Mouse (Mus musculus): ENCODE data around the gene 2810021J22Rik.

The 2810021J22Rik gene

DNA sequence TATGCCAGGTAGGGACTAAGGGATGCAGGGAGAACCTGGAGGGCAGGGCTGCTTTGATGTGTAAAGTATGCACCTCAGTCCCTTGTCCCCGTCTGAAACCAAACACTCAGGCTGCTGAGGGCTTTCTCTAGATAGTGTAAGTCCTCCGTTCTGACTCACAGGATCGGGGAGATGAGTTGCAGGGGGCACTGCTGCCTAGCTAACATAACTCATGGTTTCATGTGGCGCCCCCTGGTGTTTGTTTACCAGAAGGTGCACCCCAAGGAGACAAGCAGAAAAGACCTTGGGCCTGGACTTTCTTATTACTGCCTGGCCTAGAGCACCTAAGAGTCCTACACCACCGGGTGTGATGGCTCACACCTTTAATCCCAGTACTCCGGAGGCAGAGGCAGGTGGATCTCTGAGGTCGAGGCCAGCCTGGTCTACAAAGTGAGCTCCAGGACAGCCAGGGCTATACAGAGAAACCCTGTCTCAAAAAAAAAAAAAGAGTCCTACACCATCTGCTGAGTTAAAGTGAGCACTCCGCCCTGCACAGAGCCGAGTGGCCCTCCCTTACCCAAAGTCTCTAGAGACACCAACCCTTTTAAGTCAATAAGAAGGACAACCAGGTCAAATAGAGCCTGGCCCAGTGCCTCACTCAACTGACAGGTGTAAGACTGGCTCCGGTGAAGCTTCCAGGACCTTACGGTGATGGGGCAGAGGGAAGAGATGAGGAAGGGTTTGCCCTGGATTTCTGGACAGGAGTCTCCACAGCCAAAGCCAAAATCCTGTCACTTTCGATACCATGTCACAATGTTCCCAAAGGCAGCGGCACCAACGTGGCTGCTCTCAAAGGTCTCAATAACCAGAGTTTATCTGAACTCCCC, 50.1 kb downstream of the 2810021J22Rik start:
- peak in 1 of 2 experiments; percentile 61 for DNase-seq

GRCm38 (mm10) chr11:58917745-58918366, 50.8 kb downstream of the 2810021J22Rik start, which contains the start of gene Btnl10:
TSS of gene Btnl10 (plus strand) at chr11:58917908.
- no peak for DNase-seq

DNA sequence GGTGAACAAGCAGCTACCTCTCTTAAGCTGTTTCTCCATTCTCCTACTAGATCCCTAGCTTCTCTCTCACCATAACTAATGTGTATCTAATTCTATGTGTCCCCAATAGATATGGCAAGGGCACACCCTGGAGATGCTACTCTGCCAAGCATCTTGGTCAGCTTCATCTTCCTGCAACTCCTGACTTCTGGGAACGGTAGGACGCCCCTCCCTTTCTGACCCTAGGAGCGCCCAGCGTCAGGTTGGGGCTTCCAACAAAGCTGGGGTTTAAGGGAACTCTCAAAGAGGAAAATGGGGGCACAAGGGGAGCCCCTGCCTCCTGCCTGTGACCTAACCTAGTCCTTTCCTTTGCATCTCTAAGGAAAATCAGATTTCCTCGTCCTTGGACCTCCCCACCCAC, 51.7 kb downstream of the 2810021J22Rik start:
- no peak for DNase-seq

DNA sequence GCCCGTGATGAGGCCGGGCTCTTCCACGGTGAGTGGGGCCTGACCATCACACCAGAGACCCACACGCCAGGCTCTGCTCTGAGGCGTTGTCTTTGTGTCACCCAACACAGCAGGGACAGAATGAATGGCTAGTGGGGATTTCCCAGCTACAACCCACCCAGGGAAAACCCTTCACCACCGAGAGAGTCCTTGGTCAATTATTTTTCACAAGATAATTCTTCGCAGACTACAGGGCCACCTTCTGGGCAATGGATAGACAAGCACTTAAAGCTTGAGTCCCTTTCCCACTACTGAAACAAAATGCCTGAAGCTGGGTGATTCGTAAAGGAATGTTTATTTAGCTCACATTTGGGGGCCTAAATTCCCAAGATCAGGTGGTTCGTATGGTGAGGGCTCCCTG, 55.4 kb downstream of the 2810021J22Rik start:
- no peak for DNase-seq

DNA sequence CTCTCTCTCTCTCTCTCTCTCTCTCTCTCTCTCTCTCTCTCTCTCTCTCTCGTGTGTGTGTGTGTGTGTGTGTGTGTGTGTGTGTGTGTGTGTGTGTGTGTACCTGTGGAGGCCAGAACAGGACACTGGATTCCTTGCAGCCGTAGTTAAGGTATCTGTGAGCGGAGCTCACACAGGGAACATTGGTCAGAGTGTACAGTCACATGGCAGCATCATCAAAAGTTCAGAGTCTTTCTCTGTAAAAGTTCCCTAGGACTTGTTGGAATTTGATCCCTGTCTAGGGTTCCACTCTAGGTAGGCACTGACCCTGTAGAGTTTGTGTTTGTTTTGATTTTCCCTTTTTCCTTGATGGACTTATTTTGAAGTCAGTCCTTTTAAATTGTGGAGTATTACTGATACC, 59.6 kb downstream of the 2810021J22Rik start:
- DNase-seq = no peak

- DNase-seq = no peak
Observed at GRCm38 (mm10) chr11:58927053-58927452, 60.0 kb downstream of the 2810021J22Rik start.

DNA sequence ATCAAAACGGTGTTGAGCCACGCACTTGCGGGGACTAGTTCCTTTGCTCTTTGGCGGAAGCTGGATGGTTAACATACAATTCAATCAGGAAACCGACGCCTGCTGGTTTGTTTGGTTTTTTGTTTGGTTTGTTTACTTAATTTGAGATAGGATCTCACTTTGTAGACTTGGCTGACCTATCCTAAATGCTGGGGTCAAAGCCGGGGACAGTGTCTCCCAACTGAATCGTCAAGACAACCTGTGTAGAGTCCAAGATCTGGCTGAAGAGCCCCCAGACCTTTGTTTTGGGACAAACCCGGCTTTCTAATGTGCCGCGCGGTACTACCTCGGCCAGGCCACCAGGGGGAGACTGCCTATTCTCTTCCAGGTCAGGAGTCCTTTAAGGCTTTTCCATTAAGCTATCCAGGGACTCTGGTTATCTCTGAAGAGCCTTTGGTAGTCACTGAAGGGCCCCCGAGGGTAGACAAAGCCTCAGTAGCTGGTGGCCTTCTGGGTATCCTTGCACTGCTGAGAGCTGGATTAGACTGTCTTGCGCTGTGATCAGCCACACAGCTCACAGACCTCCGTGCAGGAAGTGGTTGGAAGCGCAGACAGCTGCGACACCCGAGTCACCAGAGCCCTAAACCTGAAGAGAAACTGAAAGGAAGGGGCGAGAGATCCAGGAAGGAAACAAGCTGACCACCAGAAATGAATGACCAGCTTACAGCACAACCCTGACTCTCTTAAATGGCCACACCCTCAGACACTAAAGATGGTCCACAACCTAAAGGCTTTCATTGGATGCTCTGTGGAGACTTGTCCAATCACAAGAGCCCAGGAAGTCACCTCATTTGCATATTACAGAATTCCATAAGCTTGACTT, 61.0 kb downstream of the 2810021J22Rik start:
- peak; percentile 67 to 77 for DNase-seq

DNA sequence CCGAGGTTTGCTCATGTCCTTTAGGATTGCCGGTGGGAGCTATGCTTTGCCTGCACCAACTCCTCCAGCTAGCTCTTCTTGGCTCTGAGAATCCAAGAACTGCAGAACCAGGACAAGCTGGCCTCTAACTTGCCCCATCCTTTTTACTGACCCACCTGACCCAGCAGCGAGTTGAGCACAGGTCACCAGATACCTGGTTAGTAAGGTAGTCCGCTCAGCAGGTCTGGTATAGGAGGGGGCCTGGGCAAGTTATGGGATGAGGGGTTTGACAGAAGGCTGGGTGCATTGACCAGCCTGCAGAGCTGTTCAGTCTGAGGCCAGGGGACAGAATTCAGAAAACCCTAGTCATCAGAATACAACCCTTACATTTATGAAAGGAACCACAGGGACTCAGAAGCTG, 62.0 kb downstream of the 2810021J22Rik start:
- DNase-seq = no peak

DNA sequence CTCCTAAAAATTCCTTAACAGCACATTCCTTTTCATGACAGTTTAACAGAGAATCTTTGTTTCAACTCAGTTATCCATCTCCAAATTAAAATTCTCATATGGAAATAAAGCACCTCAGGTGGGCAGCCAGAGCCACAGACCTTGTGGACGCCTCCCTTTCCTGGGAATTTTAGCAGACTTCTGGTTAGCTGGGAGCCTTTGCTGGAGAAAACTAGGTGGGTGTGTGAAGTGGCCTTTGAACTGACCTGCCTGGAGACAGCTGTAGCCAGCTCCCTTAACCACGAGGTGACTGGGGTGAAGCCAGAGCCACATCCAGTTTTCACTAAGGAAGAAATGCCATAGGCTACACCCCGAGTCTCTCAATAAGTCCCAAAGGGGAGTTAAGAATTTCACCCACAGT, 62.6 kb downstream of the 2810021J22Rik start:
- no peak for DNase-seq

DNA sequence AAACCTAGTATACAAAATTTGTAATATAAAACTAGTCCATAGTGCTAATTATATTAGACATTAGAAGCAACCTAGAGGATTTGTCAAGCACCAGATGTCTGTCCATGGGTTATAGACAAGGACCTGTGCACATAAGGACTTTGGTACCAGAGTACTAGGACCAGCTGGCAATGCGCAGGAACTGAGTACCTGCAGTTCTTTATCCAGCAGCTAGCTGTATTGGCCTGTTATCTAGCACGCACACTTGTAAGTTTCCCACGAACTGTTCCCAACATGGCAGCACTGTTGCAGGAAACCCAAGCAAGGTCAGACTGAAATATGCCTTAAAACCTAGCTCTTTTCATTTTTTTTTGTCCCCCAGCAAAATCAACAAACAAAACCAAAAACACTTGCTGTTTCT, 63.2 kb downstream of the 2810021J22Rik start:
- DNase-seq = no peak

- DNase-seq = no peak
Observed at GRCm38 (mm10) chr11:58931576-58931975, 64.6 kb downstream of the 2810021J22Rik start.
